Mouse (Mus musculus) testis, adult 2 months (tissue): ENCODE measurements around the gene B4galnt1. TPM values are rescaled to one million over a fixed set of nuclear protein-coding genes. Genes with fewer than 3 reads are reported as not detected.
A peak's percentile ranks its signal among the peaks of the same experiment; 100 is the strongest.
"Not testable (repeated sequence)": the region's sequence is repeated elsewhere in the genome, so short reads cannot be mapped to it uniquely, and the experiment has no call there.

Experiments
- H3K27ac ChIP-seq: fragments of 200-500 bp; 2 replicates; pipeline ENCODE4 v1.5.1; 2012; ENCODE audit warnings: low read depth, low read length; ENCODE audit not compliant: control insufficient read depth, insufficient read depth
- H3K27me3 ChIP-seq: fragments of 200-500 bp; 2 replicates; pipeline ENCODE4 v1.6.1; 2012; ENCODE audit warnings: mild to moderate bottlenecking, low read length, moderate library complexity; ENCODE audit not compliant: control insufficient read depth, insufficient read depth
- H3K36me3 ChIP-seq: fragments of 200-500 bp; 2 replicates; pipeline ENCODE4 v1.6.1; 2012; ENCODE audit warnings: mild to moderate bottlenecking, low read length; ENCODE audit not compliant: control insufficient read depth, insufficient read depth
- H3K4me1 ChIP-seq: fragments of 200-500 bp; 2 replicates; pipeline ENCODE4 v1.6.1; 2012; ENCODE audit warnings: low read length; ENCODE audit not compliant: control insufficient read depth, insufficient read depth
- H3K4me3 ChIP-seq: fragments of 200-500 bp; 2 replicates; pipeline ENCODE4 v1.5.1; 2012; ENCODE audit warnings: low read depth, mild to moderate bottlenecking, low read length, moderate library complexity, mixed read lengths; ENCODE audit not compliant: control insufficient read depth
- CTCF ChIP-seq: fragments of 200-500 bp; IDR thresholded peaks from 2 replicates; pipeline ENCODE4 v1.5.1; 2012; ENCODE audit warnings: low read depth, mild to moderate bottlenecking, inconsistent platforms, low read length, moderate library complexity; ENCODE audit not compliant: control insufficient read depth, insufficient read depth, insufficient replicate concordance
- POLR2A ChIP-seq: fragments of 200-500 bp; IDR thresholded peaks from 2 replicates; pipeline ENCODE4 v1.6.1; 2012; ENCODE audit warnings: low read depth, mild to moderate bottlenecking, inconsistent platforms, low read length, moderate library complexity; ENCODE audit not compliant: control insufficient read depth
- polyA plus RNA-seq: library from polyadenylated mRNA; depleted of rRNA; stranded (reverse); fragments of >200 nt; gene quantifications from 2 replicates; pipeline ENCODE4 v1.2.3, GENCODE M21; 2012

The B4galnt1 gene
- polyA plus RNA-seq, 1 experiment: 27.0 TPM

GRCm38 (mm10) chr10:127123436-127123805 lies 41.6 kb upstream of the B4galnt1 start:
- Histone ChIP-seq H3K36me3 (peaks cover 2% of the 10 kb centered on the region), H3K27me3 (no peaks in the 10 kb centered on the region), H3K4me3 (no peak overlapping the region), H3K4me1 (peaks cover 10% of the 10 kb centered on the region), H3K27ac (no peak overlapping the region)
- no peak for TF ChIP-seq POLR2A
- TF ChIP-seq CTCF: peak; percentile 1; the same call in 1 of the 2 replicates

DNA sequence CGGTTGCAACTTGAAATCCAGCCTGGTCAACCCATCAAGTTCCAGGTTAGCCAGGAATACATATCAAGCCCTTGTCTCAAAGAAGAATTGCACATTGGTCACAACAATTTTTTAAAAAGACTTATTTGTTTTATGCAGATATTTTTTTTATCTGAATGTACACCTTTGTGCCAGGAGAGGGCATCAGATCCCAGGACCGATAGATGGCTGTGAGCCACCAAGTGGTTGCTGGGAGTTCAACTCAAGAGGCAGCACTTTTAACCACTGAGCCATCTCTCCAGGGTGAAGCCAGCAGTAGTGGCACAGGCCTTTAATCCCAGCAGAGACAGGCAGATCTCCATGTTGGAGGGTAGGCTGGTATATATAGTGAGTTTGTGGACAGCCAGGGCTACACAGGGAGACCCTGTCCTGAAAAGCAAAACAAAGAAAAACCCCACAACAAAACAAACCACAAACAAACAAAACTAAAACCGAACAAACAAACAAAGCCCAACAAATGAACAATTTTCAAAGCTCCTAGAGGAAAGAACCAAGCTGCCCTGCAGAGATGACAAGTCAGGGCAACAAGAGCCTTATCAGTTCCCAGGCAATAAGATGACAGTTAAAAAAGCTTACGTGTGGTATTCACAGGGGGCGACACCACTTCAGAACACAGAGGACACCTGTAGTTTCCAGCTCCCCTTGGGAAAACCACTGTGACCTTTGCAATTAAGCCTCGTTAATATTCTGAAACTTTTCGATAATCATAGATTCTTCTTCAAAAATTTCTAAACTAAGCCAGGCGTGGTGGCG lies 39.6 kb upstream of the B4galnt1 start:
- peaks cover 4% of the 10 kb centered on the region for H3K4me1 ChIP-seq
- no peaks in the 10 kb centered on the region for H3K27me3 ChIP-seq
- TF ChIP-seq POLR2A: no peak
- TF ChIP-seq CTCF: 0 out of 2 replicates have a peak, but pooled peaks have one; percentile 15
- no peak overlapping the region for H3K27ac ChIP-seq
- no peaks in the 10 kb centered on the region for H3K36me3 ChIP-seq
- no peak overlapping the region for H3K4me3 ChIP-seq

DNA sequence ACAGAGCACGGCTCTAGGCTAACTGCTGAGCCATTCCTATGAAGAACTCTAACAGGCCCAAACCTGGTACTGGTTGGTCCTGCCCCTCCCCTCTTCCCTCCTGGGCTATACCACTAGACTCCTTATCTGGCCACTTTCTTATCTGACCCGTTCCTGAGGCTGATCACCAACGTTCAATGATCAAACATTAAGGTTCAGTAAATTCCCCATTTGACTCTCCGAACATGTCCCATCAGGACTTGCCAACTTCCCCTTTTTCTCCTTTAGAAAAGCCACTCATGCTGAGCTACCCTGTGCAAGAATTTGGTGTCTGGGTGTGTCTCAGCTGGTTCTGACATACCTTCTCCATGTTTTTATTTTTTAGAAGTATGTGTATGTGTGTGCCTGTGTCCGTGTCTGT lies 38.4 kb upstream of the B4galnt1 start:
- Histone ChIP-seq H3K27me3 (no peaks in the 10 kb centered on the region), H3K4me1 (no peaks in the 10 kb centered on the region; the same call in none of the 2 replicates), H3K4me3 (no peak overlapping the region), H3K36me3 (no peaks in the 10 kb centered on the region), H3K27ac (no peak overlapping the region)
- TF ChIP-seq CTCF (no peak), POLR2A (no peak)

- no peaks in the 10 kb centered on the region; the same call in none of the 2 replicates for H3K4me1 ChIP-seq
- TF ChIP-seq POLR2A: no peak
- TF ChIP-seq CTCF: no peak
- H3K27ac ChIP-seq: peak overlapping the region; percentile 34
- no peaks in the 10 kb centered on the region for H3K36me3 ChIP-seq
- no peak overlapping the region for H3K4me3 ChIP-seq
- no peaks in the 10 kb centered on the region for H3K27me3 ChIP-seq
Observed at GRCm38 (mm10) chr10:127127711-127128279, 37.2 kb upstream of the B4galnt1 start.

- Histone ChIP-seq H3K4me3 (no peak overlapping the region), H3K36me3 (no peaks in the 10 kb centered on the region), H3K4me1 (peaks cover 3% of the 10 kb centered on the region), H3K27me3 (no peaks in the 10 kb centered on the region), H3K27ac (no peak overlapping the region)
- TF ChIP-seq POLR2A (no peak), CTCF (no peak)
Observed at GRCm38 (mm10) chr10:127129431-127129830, 35.6 kb upstream of the B4galnt1 start.

DNA sequence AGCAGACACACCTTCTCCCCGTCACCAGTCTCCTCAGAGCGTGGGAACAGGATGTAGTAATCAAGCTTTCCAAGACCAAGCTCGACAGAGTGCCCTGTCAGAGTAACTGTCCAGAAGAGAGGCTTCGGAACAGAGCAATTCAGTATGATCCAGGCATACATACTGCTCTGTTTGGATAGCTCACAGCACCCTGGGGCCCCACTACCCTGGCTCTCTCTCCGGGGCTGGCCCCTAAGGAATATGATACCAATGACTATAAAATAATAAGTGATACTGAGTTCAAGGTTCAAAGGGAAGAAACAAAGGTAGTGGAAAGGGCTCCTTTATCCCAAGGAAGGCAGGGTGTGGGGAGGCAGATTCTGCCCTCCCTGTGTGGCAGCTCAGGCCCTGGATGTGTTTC lies 32.6 kb upstream of the B4galnt1 start:
- H3K36me3 ChIP-seq: no peaks in the 10 kb centered on the region
- TF ChIP-seq CTCF (no peak), POLR2A (no peak)
- no peak overlapping the region for H3K27ac ChIP-seq
- peaks cover 3% of the 10 kb centered on the region for H3K4me1 ChIP-seq
- no peaks in the 10 kb centered on the region for H3K27me3 ChIP-seq
- H3K4me3 ChIP-seq: no peak overlapping the region

GRCm38 (mm10) chr10:127134394-127135035 lies 30.5 kb upstream of the B4galnt1 start:
- H3K4me3 ChIP-seq, H3K27me3 ChIP-seq, H3K27ac ChIP-seq, H3K4me1 ChIP-seq, H3K36me3 ChIP-seq: not testable (repeated sequence)
